Mouse (Mus musculus): ENCODE results near the gene Tmsb15l.

DNA sequence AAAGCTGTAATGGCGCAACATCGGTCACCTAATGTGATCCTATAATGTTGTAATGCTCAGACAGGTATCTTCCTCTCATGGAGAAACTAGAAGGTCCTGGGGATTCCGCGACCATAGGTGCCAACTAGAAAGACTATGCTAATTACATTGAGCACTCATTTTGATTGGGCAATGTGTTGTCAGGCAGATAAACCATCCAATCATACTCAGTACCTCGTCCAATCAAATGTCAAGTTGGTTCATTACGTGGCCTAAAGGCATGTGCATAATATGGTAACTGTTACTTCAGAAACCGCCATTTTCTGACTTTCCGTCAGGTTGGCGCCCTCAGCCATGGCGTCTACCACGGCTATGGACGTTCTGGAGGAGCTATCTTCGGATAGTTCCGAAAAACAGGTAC is 49.6 kb downstream of the Tmsb15l start, which contains the start of gene H2bfm:
- no peak for TF ChIP-seq CTCF (IDR thresholded peaks at IDR 0.05; ENCODE audit: borderline replicate concordance, insufficient read depth, low read depth, low read length)
- TF ChIP-seq POLR2A (IDR thresholded peaks at IDR 0.05; ENCODE audit: borderline replicate concordance, insufficient read depth, low read length): no peak
